Mouse (Mus musculus) cortical plate, adult 2 months (tissue): ENCODE results near the gene Tnp1. TPM values are rescaled to one million over a fixed set of nuclear protein-coding genes. Genes with fewer than 3 reads are reported as not detected.

Experiments used
- H3K27ac ChIP-seq: fragments of 200-500 bp; 2 replicates; pipeline ENCODE4 v1.5.1; 2012; ENCODE audit warnings: low read length, control low read depth, inconsistent platforms; ENCODE audit not compliant: insufficient read depth
- H3K4me1 ChIP-seq: fragments of 200-500 bp; 2 replicates; pipeline ENCODE4 v1.6.1; 2011; ENCODE audit warnings: low read length; ENCODE audit not compliant: control insufficient read depth, insufficient read depth
- H3K4me3 ChIP-seq: fragments of 200-500 bp; 2 replicates; pipeline ENCODE4 v1.5.1; 2011; ENCODE audit warnings: mild to moderate bottlenecking, low read length, control low read depth; ENCODE audit not compliant: insufficient read depth
- CTCF ChIP-seq: fragments of 200-500 bp; IDR thresholded peaks from 2 replicates; pipeline ENCODE4 v1.5.1; 2011; ENCODE audit warnings: mild to moderate bottlenecking, control low read depth, low read length; ENCODE audit not compliant: insufficient read depth; ENCODE audit errors: extremely low read depth
- POLR2A ChIP-seq: fragments of 200-500 bp; IDR thresholded peaks from 2 replicates; pipeline ENCODE4 v1.6.1; 2011; ENCODE audit warnings: mild to moderate bottlenecking, low read length, control low read depth; ENCODE audit not compliant: insufficient read depth; ENCODE audit errors: extremely low read depth
- polyA plus RNA-seq: library from polyadenylated mRNA; depleted of rRNA; stranded (reverse); fragments of >200 nt; gene quantifications from 2 replicates; pipeline ENCODE4 v1.2.3, GENCODE M21; 2012; rRNA removed

Tnp1 gene
- not detected in 2 replicates for polyA plus RNA-seq

DNA sequence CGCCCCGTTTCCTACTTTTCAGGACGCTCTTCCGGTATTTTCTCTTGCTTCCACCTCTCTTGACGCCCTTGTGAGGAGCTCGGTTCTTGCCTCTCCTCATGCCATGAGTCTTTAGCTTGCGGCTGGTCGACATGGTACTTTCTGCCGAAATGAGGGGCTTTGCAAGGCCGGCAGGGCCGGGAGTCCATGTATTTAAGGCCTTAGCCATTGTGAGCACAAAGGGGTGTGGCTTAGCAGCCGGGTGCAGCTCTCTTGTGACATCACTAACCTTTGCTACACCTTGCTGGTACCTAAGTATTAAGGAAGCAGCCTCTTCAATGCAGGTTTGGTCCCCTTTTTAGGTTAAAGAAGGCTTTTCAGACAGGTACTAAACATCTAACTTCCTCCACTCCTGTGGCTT, at the start of gene Tnp1:
Tnp1 (minus strand) TSS at position 179 of the 400 bp plus-strand sequence.
- TF ChIP-seq POLR2A (no peak), CTCF (no peak)
- Histone ChIP-seq H3K27ac (no peak within 1 kb of the TSS), H3K4me1 (no peaks in the 10 kb centered on the region), H3K4me3 (no peak within 1 kb of the TSS)

DNA sequence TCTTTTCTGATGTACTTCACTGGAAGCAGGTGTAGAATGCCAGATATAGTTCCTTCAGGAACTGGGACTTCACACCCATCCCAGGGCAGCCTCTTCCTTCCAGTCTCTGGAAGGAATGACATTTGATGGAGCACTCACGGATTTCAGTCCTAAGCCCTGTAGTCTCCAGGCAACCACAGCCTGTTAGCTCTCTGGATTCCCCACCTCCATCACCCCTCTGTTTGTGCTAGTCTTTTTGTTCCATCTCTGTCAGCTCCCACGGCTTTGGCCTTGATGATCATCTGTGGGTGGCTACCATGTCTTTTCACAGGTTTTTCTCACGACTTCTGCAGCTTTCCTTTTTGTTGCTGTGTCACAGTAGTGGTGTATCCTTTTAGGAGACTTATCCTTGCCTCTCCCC, 48.6 kb upstream of the Tnp1 start:
- Histone ChIP-seq H3K4me1 (peaks cover 3% of the 10 kb centered on the region), H3K4me3 (no peak overlapping the region), H3K27ac (no peak overlapping the region)
- TF ChIP-seq CTCF = no peak
- no peak for TF ChIP-seq POLR2A

GRCm38 (mm10) chr1:73061491-73062233, 46.0 kb upstream of the Tnp1 start:
- no peak overlapping the region for H3K27ac ChIP-seq
- peaks cover 3% of the 10 kb centered on the region for H3K4me1 ChIP-seq
- TF ChIP-seq CTCF (no peak), POLR2A (no peak)
- H3K4me3 ChIP-seq = no peak overlapping the region

GRCm38 (mm10) chr1:73060271-73060670, 44.6 kb upstream of the Tnp1 start:
- no peak overlapping the region for H3K27ac ChIP-seq
- H3K4me3 ChIP-seq = no peak overlapping the region
- TF ChIP-seq POLR2A (no peak), CTCF (no peak)
- peaks cover 3% of the 10 kb centered on the region for H3K4me1 ChIP-seq

- TF ChIP-seq CTCF = no peak
- no peak for TF ChIP-seq POLR2A
- Histone ChIP-seq H3K27ac (no peak overlapping the region), H3K4me3 (no peak overlapping the region), H3K4me1 (no peaks in the 10 kb centered on the region)
These were observed 40.7 kb upstream of the Tnp1 start for GRCm38 (mm10) chr1:73056266-73057001.

- no peaks in the 10 kb centered on the region for H3K4me1 ChIP-seq
- H3K4me3 ChIP-seq = no peak overlapping the region
- H3K27ac ChIP-seq = no peak overlapping the region
- TF ChIP-seq CTCF (no peak), POLR2A (no peak)
These were observed 40.1 kb upstream of the Tnp1 start for GRCm38 (mm10) chr1:73055820-73056219.

DNA sequence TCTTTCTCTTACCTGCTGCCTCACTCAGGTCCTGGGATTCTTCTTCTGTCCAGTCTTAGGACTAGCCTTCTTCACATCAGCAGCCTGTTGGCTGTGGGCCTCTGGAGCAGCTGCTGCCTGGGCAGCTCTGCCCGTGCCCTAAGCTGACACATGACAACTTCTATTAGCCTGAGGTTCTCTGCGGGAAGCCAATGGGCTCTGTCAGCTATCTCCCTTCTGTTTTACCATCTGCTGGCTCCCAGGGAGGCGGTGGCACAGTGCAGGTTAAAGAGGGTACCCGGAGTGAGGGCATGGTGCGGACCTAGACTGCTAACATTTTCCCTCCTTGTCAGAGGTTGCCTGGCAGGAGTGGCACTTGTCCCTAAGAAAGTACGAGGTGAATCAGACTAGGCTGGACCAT, 39.5 kb upstream of the Tnp1 start:
- H3K27ac ChIP-seq = no peak overlapping the region

GRCm38 (mm10) chr1:73053545-73054326, 38.0 kb upstream of the Tnp1 start:
- Histone ChIP-seq H3K4me3 (no peak overlapping the region), H3K27ac (no peak overlapping the region), H3K4me1 (no peaks in the 10 kb centered on the region)
- no peak for TF ChIP-seq CTCF
- TF ChIP-seq POLR2A = no peak

More for the DNA sequence above, 39.5 kb upstream of the Tnp1 start:
- Histone ChIP-seq H3K4me1 (no peaks in the 10 kb centered on the region), H3K4me3 (no peak overlapping the region)
- TF ChIP-seq POLR2A (no peak), CTCF (no peak)

DNA sequence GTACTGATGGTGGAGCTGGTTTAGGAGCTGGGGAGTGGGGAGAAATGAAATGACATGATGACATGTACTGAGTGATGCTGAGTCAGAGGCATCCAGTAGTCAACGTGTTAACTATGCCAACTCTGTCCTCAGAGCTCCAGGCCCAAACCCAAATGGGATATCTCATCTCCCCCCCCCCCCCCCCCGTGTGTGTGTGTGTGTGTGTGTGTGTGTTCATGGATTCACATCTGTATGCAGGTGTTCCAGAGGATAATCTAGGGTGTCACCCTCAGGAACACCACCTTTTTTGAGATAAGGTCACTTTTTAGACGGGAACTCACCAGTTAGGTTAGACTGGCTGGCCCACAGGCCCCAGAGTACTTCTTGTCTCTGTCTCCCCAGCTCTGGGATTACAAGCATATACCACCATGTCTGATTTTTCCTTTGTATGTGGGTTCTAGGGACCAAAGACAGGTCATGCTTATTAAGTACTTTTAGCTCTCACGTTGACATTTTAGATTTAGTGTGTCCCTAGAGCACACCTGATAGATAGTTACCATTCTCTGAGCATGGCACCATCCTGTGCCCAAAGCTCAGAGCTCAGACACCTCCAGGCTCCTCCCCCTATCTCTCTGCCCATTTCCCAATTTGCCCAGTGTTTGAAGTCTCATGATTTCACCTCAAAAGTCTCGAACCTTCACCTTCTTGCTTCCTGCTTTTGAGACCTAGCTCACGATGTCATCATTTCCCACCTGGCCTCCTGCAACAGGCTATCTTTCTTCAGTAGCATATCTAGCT, 31.4 kb upstream of the Tnp1 start:
- Histone ChIP-seq H3K27ac (no peak overlapping the region), H3K4me3 (no peak overlapping the region), H3K4me1 (no peaks in the 10 kb centered on the region)
- TF ChIP-seq CTCF (no peak), POLR2A (no peak)
